Mouse (Mus musculus) lung, adult 2 months (tissue): ENCODE measurements around the gene Msx2. TPM values are rescaled to one million over a fixed set of nuclear protein-coding genes. Genes with fewer than 3 reads are reported as not detected.

Experiments used
- DNase-seq: peaks from one replicate; pipeline ENCODE4 v3.0.0; 2022
- H3K4me1 ChIP-seq: fragments of 200-500 bp; 2 replicates; pipeline ENCODE4 v1.6.1; 2011; ENCODE audit warnings: low read length; ENCODE audit not compliant: control insufficient read depth, insufficient read depth
- H3K4me3 ChIP-seq: fragments of 200-500 bp; replicated peaks from 2 replicates; pipeline ENCODE3; 2011; ENCODE audit warnings: low read depth, mild to moderate bottlenecking, control low read depth, low read length; ENCODE audit errors: extremely low read depth
- CTCF ChIP-seq: fragments of 200-500 bp; IDR thresholded peaks from 2 replicates; pipeline ENCODE4 v1.5.1; 2011; ENCODE audit warnings: mild to moderate bottlenecking, low read length, control low read depth; ENCODE audit not compliant: insufficient read depth
- POLR2A ChIP-seq: fragments of 200-500 bp; IDR thresholded peaks from 2 replicates; pipeline ENCODE4 v1.6.1; 2011; ENCODE audit warnings: low read depth, mild to moderate bottlenecking, control low read depth, low read length, borderline replicate concordance; ENCODE audit errors: extremely low read depth
- WGBS: fragments of 180-500 bp; shearing (Covaris S2); methylation state at CpG from one replicate; pipeline ENCODE4 v1.1.7; 2018; 5-methylcytosine and 5-hydroxymethylcytosine counted together
- polyA plus RNA-seq: library from polyadenylated mRNA; depleted of rRNA; stranded (reverse); fragments of >200 nt; gene quantifications from 2 replicates; pipeline ENCODE4 v1.2.3, GENCODE M21; 2012

Gene Msx2
- polyA plus RNA-seq, 1 experiment, result not detected

DNA sequence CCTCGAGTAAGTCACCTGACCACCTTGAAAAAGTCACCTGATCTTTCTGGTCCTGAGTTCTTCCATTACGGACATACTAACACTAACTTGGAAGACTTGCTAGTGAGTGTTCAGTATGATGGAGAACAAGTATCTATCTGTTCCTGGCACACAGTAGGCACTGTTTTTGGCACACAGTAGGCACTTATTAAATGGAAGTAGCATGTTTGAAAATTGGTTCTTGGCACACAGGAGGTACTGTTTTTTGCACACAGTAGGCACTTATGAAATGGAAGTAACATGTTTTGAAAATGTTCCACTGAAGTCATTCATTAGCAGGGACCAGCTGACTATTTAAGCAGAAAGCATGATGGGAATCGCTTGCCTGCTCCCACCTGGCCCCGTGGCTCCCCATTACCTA lies 13.6 kb upstream of the Msx2 start:
- H3K4me3 ChIP-seq, result no peak overlapping the region
- no peak for DNase-seq
- H3K4me1 ChIP-seq, result no peaks in the 10 kb centered on the region
- no peak for TF ChIP-seq POLR2A
- no peak for TF ChIP-seq CTCF
- WGBS, result 59% methylated on average over 4 of the region's 4 CpGs

DNA sequence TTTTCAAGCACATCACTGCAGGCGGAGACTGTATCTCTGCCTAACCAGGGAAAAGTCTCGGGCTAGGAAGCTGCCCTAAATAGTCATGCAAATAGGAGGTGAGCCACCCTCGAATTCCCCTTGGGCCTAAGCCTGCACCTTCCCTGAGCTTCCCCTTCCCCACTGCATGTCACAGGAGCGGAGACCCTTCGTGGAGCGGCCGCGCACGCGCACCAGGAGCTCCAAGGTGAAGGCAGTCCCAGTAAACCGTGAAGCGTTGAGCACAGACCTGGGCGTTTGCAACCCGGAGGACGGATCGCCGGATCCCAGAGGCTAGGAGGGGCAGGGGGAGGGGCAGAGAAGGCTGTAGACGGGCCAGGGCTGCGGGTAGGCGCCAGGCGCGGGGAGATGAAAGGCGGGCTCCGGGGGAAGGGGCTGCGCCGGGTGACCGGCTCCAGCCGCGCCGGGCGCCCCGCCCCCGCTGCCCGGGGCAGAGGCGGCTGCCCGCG lies 2.9 kb upstream of the Msx2 start:
- TF ChIP-seq CTCF, result no peak
- TF ChIP-seq POLR2A, result no peak
- H3K4me3 ChIP-seq, result no peak overlapping the region
- no peaks in the 10 kb centered on the region for H3K4me1 ChIP-seq
- no peak for DNase-seq
- 1% methylated on average over 37 of the region's 37 CpGs for WGBS

DNA sequence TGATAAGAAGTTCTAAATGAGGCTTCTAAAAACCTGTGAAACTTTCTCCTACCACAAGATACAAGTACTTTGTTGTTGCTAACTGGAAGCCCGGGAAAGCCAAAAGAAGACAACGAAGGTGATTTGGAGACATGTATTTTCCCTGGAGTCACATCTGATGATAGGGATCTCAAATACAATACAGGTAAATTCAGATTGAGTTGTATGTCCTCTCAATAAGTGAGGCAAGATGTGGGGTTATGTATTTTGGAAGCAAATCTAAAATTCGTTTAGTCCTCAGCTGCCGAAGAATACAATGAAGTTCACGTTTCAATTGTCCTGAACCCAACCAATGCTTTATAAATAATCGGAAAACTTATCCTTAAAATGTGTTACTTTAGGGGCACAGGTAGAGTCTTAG lies 1.6 kb upstream of the Msx2 start:
- 19% methylated on average over 6 of the region's 6 CpGs for WGBS
- no peak for DNase-seq
- TF ChIP-seq POLR2A (no peak), CTCF (no peak)
- Histone ChIP-seq H3K4me3 (no peak overlapping the region), H3K4me1 (no peaks in the 10 kb centered on the region)

DNA sequence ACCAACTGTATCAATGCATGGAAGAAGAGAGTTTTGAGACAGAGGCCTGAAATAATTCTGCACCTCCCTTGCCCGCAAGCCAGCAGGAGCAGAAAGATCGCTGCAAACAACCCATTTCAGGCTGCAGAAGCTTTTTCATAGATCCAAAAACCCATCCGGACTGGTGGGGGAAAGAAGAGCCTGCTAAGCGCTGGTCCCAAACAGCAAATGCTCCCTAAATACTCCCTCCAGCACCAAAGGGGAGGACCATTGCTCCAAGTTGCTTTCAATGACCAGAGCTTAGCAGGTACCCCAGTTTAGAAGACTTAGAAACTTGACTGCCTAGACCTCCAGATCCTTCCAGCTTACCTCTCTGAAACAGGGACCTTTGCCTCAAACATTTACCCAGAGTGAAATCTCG lies 1.1 kb upstream of the Msx2 start:
- 20% methylated on average over 5 of the region's 5 CpGs for WGBS
- no peak for DNase-seq
- no peak overlapping the region for H3K4me3 ChIP-seq
- TF ChIP-seq CTCF (no peak), POLR2A (no peak)
- no peaks in the 10 kb centered on the region for H3K4me1 ChIP-seq

DNA sequence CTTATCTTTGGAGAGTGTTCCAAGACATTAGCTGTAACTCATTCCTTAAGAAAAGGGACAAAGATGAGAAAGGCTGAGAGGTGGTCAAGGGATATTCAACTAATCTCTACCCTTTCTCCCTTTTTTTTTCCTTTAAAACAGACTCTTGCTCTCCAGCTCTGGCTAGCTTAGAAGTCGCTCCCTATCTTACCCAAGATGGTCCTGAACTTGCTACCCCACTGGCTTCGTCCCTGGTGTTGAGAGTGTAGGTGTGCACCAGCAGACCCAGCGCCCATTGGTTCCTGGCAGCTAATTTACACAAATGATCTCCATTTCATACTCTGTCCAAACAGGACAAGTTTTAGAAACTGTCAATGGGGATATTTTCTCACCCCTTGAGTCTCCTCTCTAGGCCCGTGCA lies 417 bp upstream of the Msx2 start:
- H3K4me1 ChIP-seq, result no peaks in the 10 kb centered on the region
- 36% methylated on average over 4 of the region's 4 CpGs for WGBS
- no peak for DNase-seq
- TF ChIP-seq CTCF, result no peak
- no peak for TF ChIP-seq POLR2A
- no peak overlapping the region for H3K4me3 ChIP-seq

DNA sequence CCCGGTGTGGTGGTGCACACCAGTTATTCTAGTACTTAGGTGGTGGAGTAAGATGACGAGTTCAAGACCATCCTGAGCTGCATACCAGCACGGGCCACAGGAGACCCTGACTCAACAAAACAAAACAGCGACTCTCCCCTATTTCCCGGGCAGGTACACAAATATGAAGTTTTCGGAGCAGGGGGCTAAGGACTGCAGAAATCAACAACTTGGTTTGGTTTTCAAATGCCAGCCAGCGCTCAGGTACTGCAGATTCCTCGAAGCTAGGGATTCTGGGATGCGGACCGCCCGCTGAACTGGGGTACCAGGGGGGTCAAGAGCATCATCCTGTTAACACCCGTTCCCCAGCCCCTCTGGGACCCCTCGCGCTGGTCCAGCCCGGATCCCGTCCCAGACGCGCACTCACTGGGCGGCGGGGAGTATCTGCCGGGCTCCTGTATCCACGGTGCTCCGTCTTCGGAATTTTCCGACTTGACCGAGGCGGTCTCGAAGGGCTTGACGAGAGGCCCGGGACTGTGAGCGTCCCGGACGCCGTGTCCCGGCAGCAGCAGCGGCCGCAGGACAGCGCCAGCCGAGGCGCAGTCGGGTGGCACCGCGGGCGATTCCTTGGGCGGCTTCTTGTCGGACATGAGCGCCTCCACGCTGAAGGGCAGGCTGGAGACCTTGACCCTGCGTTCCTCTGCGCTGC lies 804 bp downstream of the Msx2 start:
- WGBS, result 2% methylated on average over 50 of the region's 50 CpGs
- Histone ChIP-seq H3K4me1 (no peaks in the 10 kb centered on the region), H3K4me3 (no peak overlapping the region)
- TF ChIP-seq CTCF, result no peak
- no peak for TF ChIP-seq POLR2A
- no peak for DNase-seq

DNA sequence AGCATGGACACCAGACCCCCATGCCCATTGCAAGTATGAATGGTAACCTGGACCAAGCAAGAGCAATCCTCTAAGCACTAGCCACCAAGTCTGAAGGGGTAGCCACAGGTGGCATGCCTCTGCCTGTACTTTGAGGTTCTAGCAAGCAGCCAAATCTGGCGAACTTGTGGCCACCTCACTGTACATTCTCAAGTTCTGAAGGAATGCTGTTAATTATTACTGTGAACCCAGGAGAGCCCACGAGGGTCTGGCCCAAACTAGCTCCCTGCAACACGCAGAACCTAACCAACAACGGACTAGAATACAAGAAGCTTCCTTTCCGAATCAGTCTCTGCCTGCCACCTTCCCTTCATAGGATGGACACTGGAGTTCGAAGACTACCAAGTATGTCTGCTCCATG lies 1.5 kb downstream of the Msx2 start:
- H3K4me3 ChIP-seq, result no peak overlapping the region
- DNase-seq, result no peak

DNA sequence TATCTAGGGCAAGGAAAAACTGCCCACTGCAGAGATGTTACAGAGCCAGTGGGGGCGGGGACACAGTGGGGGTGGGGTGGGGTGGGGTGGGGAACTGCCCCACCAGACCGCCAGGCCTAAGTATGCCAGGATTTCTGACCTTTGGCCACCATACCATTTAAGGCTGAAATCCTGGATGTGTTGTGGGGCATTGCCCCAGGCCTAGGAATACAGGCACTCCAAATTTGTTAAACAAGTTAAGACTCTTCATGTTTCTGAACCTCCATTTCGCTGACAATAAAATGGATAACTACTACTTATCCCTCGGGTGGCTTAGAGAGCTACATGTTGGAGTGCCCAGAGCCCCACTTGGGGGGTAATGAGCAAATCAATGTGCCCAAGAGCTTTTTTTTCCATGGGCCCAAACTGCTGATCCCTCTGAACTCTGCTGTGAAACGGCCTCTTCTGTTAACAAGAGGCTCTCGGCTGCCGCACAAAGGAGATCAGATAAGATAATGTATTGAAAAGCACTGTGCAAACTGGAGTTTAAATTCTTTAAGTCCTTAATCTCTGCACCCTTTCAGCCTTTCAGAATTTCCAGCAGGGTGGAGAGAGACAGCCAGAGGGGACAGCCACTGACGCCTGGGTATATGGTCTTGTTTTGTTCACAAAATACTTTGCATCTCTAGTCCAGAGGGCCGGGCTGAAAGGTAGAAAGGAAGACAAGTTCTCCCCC lies 2.3 kb downstream of the Msx2 start:
- no peak for TF ChIP-seq CTCF
- no peak for TF ChIP-seq POLR2A
- Histone ChIP-seq H3K4me1 (no peaks in the 10 kb centered on the region), H3K4me3 (no peak overlapping the region)
- DNase-seq, result no peak
- WGBS, result 36% methylated on average over 9 of the region's 9 CpGs

More for the DNA sequence above, 1.5 kb downstream of the Msx2 start:
- TF ChIP-seq POLR2A, result no peak
- TF ChIP-seq CTCF, result no peak
- H3K4me1 ChIP-seq, result no peaks in the 10 kb centered on the region
- 24% methylated on average over 6 of the region's 6 CpGs for WGBS

DNA sequence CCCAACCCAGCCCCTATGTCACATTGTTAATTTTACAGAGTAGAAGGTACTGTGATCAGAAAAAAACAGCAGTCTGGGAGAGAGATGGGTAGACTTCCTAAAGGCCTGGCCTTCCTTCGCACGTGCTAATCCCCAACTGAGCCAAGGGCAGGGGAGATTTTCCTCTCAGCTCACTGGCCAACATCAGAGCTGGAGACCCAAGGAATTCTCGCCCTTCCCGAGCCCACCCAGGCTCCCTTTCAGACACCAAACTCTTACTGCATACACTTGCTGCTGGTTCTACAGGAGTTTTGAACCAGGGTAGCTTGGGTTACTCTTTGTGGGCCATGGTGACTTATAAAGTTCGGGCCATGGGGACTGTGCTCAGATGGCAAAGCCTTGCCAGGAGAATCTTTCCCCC lies 3.1 kb downstream of the Msx2 start:
- TF ChIP-seq POLR2A, result no peak
- no peak for TF ChIP-seq CTCF
- WGBS, result 54% methylated on average over 5 of the region's 5 CpGs
- H3K4me3 ChIP-seq, result no peak overlapping the region
- DNase-seq, result no peak
- no peaks in the 10 kb centered on the region for H3K4me1 ChIP-seq

DNA sequence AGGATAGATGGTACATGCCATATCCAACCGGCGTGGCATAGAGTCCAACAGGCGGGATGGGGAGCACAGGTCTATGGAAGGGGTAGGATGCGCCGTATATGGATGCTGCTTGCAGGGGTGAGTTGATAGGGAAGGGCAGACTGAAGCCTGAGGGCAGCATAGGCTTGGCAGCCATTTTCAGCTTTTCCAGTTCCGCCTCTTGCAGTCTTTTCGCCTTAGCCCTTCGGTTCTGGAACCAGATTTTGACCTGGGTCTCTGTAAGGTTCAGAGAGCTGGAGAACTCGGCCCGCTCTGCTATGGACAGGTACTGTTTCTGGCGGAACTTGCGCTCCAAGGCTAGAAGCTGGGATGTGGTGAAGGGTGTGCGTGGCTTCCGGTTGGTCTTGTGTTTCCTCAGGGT lies 4.7 kb downstream of the Msx2 start:
- no peak for TF ChIP-seq POLR2A
- no peak for TF ChIP-seq CTCF
- no peak overlapping the region for H3K4me3 ChIP-seq
- no peak for DNase-seq
- WGBS, result 48% methylated on average over 14 of the region's 14 CpGs
- no peaks in the 10 kb centered on the region for H3K4me1 ChIP-seq
